Mouse (Mus musculus): ENCODE results near the gene Tmem107. TPM values are rescaled to one million over a fixed set of nuclear protein-coding genes. Genes with fewer than 3 reads are reported as not detected.

The Tmem107 gene
- polyA plus RNA-seq, 3 experiments from 2014 or later: 2.8 to 9.1 (median 4.0) TPM

DNA sequence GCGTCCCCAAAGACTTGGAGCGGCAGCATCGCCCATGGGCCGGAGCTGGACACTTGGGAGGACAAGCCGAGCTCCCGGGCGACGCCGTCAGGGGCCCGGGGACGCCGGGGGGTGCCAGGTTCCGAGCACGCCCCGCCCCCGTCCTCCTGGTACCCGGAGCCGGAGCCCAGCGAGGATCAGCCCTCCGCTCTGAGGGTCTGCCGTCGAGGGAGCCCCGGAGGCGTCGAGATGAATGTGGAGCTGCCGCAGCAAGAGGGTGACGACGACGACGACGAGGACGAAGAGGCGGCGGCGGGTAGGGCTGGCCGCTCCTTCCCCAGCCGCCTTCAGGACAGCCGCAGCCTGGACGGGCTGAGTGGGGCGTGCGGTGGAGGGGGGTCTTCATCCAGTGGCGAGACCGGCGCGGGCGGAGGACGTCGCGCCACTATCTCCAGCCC, 10.6 kb upstream of the Tmem107 start:
- peak; percentile 12 for ATAC-seq

DNA sequence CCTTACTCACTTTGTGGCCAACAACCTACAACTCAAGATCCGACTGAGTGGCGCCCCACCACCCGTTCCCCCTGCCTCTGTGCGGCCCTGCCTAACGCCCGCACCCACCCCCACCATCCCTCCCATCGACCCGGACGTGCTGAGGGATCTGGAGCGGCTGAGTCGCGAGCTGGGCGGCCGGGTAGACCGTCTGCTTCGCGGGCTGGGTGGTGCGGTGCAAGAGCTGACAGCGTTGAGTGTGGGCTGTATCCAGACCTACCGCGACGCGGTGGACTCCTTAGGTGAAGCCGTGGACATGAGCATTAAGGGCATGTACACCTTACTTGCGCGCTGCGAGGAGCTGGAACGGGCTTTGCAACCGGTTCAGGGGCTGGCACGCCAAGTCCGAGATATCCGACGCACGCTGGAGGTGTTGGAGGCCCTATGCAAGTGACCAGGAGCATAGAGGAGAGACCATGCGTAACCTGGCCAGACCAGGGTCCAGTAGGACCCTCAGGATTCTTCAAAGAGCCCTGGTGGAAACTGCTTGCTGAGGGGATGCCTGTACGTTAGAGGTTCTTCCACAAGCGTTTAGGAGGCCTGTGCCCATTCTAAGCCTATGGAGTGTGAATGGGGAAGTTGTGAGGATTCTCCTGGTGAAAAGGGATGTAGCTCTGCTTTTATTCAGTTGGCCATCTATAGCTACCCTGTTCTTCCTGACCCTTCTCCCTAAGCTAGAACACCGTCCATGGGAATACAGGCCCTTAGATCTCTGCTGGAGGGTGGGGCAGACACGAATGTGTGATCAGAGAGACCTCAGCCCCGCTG, 10.0 kb upstream of the Tmem107 start:
- ATAC-seq: no peak

DNA sequence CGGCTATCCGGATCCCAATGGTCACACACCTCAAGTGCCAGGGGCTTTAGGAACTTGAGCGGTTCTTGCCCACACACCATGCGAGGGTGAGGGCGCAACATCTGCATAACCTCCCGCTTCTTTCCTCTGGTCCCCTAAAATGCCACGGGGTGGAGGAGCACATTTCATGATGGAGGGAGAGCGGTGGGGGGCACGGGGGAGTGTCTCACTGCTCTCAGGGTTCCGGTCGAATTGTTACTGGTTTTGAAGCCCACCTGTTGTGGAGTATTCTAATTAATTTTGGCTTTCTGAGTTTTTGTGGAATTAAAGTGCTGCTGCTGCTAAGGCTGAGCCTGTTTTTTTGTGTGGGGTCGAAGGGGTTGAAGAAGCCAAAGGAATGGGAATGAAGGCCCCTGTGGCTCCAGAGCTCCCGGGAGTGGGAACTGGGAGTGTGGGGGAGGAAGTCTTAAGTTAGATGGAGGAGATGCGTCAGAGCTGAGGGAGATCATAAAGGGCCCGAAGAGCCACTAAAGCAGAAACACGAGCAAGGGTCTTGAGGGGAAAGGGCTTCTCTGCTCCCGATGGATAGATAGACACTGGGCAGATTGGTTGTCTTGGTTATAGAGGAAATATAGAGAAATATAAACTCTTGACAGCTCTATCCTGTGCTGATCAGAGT, 9.2 kb upstream of the Tmem107 start:
- ATAC-seq: no peak

DNA sequence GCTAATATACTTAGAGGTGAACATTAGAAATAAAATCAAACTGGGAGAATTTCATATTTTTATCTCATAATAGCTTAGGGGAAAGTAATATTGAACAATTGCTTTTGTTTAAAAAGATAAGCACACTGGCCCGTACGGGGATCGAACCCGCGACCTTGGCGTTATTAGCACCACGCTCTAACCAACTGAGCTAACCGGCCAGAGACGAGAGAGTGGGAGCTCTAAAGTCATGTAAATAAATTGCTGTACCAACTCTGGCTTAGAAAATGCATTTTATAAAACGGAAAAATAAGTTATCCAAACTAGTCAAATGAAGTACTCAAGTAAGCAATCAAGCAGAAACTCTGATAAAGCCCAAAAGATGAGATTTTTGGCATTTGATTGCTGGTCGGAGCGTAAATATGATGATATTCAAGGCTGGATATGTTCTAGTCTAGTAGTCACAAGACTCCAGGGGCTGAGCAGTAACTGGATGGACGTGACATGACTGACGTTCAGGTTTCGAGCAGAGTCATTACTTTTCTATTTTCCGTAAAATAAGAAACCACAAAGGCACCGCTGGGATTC, 8.3 kb upstream of the Tmem107 start:
- ATAC-seq: peak; percentile 3

DNA sequence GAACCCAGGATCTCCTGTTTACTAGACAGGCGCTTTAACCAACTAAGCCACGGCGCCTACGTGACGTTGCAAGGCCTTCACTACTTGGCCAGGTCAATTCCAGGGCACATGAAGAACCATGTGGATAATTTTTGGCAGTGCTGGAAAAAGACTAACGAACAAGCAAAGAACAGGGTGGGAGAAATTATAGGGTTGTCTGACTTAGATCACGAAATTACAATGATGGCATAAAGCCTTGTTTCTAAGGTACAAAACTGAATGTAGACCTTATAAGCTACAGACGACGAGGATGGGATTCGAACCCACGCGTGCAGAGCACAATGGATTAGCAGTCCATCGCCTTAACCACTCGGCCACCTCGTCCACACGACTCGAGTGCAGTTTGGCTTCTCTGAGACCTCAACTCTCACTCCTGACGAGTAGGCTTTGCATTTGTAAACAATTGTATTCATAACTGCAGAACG, 7.8 kb upstream of the Tmem107 start:
- peak; percentile 42 for ATAC-seq

- ATAC-seq: peak; percentile 19
These were observed 7.0 kb upstream of the Tmem107 start for GRCm38 (mm10) chr11:69063413-69064201.

DNA sequence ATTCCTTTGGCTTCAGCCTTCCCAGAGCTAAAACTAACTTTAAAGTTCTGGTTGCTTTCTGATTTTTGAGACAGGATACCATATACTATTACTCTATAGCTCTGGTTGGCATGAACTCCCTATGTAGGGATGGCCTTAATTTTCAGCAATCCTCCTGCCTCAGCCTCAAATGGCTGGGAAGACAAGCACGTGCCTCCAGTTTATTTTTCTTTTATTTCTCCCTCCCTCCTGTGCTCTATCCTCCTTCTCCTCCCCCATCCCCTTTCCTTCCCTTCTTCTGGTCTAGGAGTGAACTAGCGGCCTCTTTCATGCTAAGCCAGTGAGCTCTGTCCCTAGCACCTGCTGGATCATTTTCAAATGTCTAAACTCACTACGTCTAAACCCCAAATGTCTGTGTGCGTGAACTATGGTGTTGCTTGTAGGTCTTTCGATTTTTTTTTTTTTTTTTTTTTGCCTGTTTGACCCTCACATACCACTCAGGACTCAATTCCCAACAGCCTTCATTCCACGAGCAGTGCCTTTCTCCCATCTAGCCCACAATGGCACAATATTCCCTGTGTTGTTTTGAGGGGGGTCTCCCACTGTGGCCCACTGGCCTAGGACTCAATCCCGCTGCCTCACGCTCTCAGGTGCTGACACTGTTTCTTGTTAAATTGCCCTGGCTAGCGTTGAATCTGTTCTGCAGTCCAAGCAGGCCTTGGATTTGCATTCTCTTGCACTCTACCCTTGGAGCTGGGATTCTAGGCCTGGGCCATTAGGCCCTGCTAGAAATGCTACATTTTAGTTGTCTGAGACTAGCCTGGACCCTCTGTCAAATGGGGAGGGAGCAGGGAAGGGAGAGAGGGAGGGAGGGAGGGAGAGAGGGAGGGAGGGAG, 6.1 kb upstream of the Tmem107 start:
- no peak for ATAC-seq

GRCm38 (mm10) chr11:69065394-69065925, 5.1 kb upstream of the Tmem107 start:
- no peak for ATAC-seq

- ATAC-seq: no peak
These were observed 4.3 kb upstream of the Tmem107 start for GRCm38 (mm10) chr11:69066163-69066861.

DNA sequence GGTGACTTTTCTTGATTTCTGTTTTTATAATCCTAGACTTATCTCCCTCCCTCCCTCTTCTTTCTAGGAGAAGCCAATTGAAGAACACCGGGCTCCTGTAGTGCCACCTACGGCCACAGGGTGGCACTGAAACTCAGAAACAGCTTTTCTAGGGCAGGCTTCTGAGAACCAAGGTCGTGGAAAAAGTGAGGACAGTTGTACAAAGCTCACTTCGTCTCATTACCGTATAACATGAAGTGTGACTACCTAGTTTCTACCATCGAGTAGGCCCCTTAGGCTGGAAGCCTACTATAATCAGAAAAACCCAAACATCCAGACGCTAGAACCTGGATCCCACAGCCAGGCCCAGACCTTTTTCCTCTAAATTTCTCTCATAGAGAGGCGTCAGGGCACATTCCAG, 3.6 kb upstream of the Tmem107 start:
- no peak for ATAC-seq

- no peak for ATAC-seq
These were observed 3.0 kb upstream of the Tmem107 start for GRCm38 (mm10) chr11:69067601-69068000.

DNA sequence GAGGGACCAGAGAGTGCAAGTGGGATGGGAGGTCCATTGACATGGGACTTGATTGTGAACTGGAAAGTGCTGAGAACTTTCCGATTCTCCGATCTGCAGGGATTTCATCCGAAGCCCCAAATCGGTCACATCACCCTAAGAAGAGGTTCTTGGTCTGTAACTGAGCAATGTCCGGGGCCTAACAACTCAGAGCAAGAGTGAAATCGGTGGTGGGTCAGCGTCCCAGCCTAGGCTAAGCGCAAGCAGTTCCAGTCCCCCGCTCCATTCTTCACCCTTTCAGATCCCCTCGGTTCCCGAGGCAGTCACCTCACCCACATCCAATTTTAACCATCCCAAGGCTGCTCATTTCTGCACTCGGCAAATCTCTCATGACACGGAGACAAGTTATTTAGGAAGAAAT, 513 bp upstream of the Tmem107 start:
- no peak for ATAC-seq

- no peak for ATAC-seq
These were observed 656 bp downstream of the Tmem107 start for GRCm38 (mm10) chr11:69071262-69071661.

DNA sequence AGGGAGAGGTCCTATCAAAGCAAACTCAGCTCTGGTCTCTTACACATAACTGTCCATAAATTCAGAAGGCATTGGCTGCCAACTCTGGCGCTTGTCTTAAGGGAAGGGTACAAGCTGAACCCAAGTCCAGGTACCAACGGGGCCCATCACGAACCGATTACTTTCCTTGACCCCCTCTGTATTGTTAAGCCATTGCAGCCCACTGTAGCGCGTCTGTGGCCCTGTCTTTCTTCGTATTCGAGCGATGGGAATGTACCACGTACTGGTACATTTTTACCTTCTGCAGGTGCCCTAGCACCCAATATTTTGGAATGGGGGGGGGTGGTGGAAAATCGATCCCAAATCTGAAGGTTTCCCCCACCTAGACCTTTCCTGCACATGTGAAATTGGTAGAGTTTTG, 1.6 kb downstream of the Tmem107 start:
- ATAC-seq: no peak

DNA sequence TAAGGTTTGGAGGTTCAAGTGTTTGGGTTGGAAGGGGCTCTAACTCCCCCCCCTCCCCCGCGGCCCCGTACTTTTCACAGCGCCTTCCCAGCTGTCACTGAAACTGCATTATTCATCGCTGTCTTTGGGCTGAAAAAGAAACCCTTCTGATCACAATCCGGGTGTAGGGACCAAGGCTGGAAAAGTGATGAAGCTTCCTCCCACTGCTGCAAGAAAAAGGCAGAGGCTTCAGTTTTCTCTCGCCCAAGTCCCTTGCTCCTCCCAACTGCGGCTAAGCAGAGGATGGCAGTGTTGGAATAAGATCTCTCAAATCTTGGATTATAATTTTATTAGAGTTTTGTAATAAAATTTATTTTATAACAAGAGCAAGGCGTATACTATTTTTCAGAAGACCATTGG, 2.1 kb downstream of the Tmem107 start:
- no peak for ATAC-seq

DNA sequence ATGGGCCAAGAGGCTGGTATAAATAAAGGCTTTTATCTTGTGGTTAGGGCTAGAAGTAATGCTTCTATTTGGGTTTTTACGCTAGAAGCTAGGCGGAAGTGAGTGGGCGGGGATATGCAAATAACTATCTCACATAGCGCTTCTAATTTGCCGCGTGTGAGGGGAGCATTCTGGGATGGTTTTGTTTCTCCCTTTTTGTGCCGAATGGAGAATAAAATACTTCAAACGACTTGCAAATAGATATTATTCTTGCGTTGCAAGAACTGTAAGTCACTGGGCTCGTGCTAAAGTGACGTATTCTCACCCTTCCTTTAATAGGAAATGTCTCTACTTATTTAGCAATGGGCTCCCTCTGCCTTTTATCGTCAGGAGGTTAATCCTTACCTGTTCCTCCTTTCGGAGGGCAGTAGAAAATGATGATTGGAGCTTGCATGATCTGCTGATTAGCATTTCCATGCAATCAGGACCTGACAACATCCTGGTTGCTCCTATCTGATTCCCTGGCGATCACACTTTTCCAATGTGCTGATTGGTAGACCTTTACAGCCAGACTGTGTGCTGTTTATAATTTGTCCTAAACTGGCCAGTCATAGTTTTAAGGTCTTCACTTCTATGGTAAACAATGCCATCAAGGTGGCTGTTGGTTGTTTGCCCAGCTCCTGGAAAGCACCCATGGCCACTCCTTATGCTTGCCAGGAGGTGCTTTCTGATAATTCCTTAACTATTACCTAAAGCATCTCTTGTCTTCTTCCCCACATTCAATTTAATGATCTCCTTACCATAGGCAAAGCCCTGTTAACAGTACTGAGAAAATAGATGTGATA, 2.7 kb downstream of the Tmem107 start:
- ATAC-seq: peak; percentile 76

DNA sequence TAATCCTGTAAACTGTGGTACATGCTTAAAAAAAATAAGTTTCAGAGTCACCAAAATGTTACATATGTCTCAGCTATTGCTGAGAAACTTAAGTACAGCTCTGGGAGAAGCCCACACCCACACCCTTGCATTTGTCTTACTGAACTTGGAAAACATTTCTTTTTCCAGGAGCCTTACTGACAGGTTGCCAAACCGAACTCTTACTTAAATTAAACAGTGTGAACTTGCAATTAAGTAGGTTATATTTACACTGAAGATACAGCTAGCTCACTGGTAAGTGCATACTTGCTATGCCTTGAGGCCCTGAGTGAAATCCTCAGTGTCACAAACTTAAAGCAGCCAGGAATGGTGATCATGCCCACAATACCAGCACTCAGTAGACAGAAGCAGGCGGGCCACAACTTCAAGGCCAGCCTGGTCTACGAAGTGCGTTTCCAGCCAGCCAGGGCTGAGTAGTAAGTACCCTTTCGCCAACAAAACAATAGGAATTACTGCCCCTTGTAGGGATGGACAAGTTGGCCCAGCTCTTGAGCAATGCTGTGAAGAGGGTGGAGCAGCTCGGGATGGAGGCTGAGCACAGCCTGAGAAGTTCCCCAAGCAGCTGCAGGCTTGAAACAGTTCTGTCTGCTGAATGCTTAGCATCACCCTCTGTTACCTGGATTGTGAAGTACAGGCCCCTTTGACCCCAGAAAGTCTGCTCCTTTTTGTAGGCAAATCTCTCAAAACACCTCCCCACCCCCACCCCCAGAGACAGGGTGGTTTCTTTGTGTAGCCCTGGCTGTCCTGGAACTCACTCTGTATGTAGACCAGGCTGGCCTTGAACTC, 3.6 kb downstream of the Tmem107 start:
- no peak for ATAC-seq

- ATAC-seq: no peak
These were observed 4.1 kb downstream of the Tmem107 start for GRCm38 (mm10) chr11:69074776-69075069.

DNA sequence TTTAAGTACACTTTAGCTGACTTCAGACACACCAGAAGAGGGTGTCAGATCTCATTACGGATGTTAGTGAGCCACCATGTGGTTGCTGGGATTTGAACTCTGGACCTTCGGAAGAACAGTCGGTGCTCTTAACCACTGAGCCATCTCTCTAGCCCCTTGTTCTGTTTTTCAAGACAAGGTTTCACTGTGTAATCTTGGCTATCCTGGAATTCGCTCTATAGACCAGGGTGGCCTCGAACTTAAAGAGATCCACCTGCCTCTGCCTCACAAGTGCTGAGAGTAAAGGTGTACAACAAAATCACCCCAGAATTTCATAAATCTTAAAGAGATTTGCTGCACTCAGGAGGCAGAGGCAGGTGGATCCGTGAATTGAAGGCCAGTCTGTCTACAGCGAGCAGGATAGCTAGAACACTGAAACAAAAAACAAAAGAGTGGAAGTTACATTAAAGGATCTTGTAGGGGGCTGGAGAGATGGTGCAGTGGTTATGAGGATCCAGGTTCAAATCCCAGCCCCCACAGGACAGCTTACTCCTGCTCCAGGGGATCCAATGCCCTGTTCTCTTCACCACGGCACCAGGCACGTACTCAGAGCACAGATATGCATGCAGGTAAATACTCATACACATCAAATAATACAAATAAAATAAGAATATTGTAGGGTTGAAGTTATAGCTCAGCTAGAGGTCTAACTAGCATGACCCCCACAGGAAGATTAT, 5.3 kb downstream of the Tmem107 start:
- ATAC-seq: no peak
